Mouse (Mus musculus) urinary bladder, postnatal 36 days (tissue): ENCODE data around the gene Lipc.

ENCODE experiments used
- DNase-seq, 2 experiments: peaks; one replicate each; pipeline ENCODE4 v3.0.0; 2022; ENCODE audit warnings: low spot score in 2 of 2, mixed read lengths in 1 of 2

The Lipc gene

DNA sequence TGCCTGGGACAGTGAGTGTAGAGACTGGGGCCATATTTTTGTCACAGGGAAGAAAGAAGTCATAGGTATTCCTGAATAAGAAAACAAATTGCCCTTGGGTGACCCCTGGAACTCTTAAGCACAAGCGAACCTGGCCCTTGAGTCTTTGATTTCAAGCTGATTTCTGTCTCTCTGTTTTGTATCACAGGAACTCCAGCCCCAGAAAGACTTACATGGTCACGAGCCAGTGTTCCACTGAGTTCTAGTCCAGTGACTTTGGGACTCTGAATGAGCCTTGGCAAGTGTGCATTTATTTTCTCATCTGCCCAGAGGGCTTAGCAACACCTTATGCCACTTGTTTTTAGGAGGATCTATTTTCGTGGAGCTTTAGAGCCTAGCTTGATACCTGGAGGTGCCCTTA, 5.7 kb upstream of the Lipc start:
- no peak for DNase-seq

DNA sequence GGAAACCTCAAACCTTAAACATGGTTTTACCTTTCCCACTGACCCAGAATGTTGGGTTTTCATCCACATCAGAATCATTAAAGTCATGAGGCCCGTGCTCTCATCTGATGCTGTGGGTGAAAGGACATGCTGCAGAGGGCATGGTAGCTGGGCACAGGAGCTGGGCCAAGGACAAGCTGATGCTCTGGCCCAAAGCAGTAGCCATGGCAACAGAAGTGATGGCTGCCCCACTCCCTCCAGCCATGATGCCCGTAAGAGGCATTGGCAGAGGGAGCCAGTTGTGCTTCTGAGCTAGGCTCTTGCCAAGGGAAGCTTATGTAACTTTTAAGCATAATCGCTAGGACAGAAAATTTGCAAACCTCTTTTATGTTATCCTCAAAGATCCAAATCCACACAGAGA, 2.2 kb upstream of the Lipc start:
- DNase-seq = no peak

DNA sequence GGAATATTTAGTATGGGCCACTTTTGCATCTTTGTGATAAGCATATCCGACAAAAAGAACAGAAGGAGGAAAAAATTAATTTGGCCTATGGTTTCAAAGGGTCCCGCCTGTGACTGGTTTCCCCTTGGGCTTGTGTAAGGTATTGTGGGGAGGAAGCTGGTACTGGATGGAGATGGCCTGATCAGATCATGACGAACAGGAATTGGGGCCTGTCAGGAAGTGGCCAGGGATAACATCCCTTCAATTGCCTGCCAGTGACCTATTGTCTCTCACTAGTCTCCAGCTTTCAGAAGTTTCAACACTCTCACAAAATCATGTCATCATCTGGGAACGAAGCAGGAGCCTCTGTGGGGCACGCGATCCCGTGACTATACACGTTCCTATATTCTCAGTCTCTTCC, 2.7 kb downstream of the Lipc start:
- DNase-seq = no peak

DNA sequence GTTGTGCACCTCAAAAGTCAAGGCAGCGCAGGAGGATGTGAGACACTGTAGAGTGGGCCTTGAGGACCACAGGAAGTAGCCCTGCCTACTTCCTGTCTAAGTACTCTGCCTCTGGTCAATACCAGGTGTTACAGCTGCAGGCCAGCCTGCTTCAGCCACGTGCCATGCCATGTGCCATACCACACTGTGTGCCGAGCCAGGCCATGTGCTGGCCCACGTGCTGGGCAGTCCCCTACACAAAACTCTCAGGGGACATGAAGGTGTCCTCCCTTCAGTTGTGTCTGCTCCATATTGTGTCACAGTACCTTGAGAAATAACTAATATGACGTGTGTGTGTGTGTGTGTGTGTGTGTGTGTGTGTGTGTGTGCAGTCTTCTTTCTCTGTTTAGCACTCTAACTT, 4.7 kb downstream of the Lipc start:
- DNase-seq = no peak

DNA sequence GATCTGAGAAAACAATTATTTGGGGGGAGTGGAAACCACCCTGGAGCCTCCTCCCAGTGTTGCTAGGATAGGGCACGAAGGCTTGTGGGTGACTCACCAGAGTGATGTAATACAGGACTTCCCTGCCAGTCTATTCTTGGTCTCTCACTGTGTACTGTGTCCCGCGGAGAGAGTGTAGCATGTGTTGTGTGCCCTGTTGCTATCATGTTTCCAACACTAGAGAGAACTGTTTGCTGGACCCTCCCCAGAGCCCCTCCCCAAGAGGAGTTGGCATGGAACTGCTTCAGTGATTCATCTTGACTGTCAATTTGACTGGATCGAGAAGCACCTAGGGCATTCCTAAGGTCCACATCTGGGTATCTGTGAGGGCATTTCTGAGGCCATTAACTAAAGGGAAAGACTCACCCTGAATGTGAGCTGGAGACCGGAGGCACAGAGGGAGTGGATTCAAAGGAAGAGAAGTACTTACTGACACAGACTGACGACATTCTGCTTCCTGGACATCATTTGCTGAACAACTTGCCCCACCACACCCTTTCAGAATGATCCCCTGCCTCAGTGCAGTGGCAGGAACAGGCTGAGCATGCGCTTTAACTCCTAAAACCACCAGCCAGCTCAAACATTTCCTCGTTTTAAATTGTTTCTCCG, 9.2 kb downstream of the Lipc start:
- DNase-seq = peak in 1 of 2 experiments; percentile 35

DNA sequence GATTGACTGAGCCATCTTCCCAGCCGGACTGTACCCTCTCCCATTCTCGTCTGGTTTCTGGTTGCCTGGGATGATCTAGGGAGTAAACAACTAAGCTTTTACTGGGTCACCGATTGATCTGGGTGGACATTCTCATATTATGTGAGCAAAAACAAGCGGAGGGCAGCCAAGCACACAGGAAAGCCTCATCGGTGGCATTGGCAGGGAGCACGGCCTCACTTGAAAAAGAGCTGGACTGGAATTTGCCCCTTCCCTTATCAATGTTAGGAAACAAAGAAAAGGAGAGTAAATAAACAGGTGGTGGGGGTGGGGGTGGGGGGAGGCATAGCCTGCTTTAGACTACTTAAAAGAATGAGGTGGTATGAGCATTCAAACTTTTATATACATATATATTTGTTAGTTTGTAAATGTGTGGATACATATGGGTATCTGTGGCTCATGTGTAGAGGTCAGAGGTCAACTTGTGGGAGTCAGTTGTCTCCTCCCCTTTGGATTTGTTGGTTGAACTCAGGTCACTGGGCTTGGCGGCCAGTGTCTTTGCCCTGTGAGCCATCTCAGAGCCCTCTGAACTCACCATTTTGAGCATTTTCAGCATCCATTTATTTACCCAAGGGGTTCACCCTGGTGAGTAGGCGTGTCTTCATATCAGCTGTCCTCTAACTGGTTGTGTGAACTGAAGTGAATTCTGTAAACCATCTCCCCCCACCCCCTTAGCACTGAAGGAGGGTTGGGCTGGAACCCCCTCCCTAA, 12.1 kb downstream of the Lipc start:
- DNase-seq = no peak

DNA sequence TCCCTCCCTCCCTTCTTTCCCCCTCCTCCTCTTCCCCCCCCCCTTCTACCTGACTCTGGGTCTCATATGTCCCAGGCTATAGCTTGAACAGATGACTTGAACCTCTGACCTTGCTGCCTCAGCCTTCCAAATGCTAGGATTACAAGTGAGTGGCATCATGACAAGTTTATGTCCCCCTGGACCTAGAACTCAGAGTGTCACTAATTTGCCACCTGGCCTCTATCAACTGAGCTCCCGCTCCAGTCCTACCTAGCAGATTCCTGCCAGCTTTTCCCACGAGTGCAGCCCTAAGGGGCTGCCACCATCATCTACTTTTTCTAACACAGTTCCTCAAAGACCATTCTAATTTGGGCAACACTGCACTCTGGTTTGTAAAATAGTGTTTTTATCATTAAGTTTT, 13.2 kb downstream of the Lipc start:
- no peak for DNase-seq

DNA sequence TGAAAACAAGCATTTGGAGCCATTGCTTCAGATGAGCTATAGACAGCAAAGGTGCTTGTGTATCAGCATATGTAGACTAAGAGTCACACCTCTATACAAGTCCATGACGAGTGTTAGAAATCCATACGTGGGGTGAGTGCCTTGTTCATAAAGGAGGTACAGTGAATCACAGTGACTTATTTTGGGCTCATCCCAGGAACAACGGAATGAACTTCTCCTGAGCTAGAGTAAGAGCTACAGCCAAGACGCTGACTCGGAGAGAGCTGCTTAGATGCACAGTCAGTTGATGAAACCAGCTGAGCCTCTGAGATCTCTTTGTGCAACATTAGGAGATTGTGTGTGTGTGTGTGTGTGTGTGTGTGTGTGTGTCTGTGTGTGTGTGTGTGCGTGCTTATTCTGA, 13.9 kb downstream of the Lipc start:
- no peak for DNase-seq

DNA sequence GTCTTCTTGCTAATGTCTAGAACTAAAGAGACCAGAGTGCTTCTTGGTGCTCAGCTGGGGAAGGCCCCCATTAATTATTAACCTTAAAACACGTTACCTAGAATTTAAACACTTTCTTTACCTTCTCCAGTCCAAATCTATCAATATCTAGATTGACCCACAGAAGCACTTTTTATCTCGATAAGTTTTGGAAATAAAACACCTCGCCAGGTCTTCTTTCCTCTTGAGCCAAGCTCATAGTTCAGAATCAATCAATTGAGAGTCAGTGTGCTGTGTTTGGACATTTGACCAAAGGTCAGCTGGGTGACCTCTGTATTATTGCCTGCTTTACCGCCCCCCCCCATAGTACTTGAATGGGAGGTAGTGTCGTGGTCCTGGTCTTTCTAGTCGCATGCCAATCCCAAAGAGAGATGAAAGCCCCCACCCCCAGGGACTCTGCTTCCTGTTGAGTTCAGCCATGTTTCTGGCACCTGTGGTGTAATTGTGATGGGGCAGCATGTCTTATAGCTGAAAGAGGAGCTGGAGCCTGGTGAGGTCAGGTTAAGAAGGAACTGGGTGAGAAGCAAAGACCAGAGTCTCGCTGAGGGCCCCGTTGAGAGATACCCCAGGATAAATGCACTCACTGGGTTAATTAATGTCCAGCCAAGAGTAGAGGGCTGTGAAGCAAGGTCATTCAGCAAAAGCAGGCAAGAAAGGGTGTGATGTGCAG, 17.3 kb downstream of the Lipc start:
- no peak for DNase-seq

DNA sequence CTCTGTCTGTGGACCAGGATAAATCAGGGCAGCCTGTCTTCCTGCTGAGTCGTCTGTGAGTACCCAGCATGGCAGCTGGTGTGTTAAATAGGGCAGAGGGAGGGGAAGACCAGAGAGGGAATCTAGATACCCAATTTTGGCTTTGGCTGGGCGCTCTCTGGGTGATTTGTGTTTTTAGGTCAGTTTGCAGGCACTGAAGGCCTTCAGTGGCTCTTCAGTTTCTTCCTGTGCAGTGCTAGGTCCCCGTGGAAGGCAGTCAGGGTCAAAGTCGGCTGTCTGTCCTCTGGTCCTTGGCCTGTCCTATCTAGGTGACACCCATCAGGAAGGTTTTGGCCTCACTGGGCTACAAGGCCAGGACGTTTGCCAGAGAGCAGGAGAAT, 21.4 kb downstream of the Lipc start:
- no peak for DNase-seq

DNA sequence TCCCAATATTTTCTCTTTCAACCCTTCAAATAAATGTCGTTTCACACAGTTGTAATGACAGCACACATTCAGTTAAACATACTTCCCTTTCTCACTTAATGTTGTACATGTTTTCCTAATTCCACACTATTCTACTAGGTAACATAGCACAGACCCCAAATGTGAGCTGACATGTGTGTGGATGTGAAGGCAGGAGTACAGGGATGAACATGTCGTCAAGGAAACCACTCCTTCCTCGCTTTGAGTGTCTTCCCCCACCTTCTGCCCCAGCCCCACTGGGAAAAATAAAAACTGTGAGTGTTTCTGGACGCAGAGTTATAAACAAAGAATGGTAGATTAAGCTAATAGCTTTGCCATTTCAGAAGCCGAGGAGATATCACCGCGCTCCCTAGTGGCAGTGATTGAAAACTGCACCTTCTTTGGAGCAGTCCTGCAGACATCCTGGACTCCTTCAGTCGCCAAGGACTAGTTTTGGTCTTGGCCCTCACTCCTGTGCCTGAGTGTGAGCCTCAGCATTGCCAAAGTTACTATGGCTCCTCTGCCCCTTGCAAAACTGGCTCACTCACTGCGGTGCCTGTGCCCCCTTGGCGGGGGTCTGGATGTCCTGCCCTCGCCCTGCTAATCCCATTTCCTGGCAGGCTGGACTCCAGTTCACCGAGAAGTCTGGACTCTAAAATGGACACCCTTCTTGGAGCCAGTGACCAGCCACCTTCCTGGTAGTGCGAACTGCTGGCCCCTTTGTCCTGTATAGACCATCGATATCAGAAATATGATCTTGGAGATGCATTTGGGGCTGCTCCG, 22.0 kb downstream of the Lipc start:
- peak; percentile 33 to 37 for DNase-seq

DNA sequence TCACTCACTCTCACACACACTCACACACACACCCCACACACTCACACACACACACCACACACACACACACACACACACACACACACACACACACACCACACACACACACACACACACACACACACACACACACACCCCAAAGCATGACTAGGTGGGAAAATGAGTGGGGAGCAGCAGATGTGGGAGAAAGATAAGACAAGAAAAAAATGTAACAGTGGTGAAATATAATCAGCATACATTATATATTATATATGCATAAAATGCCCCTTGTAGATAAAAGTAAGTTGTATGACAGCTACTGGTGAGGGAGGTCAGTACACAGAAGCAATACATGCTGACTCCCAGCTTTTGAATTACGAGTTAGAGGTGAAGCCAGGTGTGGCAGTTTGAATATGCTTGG, 23.6 kb downstream of the Lipc start:
- no peak for DNase-seq

DNA sequence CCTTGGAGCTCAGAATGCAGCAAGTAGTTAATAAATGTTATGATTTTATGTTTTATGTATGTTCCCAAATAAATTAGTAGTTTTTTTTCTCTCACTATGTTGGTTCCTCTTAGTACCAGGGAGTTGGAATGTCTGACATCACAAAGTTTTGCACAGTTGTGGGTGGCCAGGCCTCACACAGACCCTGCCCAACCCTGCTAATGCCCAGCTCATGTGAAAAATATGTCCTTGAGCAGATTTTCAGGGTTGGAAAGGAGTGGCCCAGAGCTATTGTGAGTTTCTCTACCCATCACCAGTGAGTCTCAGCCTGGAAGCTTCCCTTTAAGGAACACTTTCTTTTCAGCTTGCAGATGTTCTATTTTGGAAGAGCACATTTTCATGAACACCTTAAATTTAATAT, 24.3 kb downstream of the Lipc start:
- DNase-seq = no peak

DNA sequence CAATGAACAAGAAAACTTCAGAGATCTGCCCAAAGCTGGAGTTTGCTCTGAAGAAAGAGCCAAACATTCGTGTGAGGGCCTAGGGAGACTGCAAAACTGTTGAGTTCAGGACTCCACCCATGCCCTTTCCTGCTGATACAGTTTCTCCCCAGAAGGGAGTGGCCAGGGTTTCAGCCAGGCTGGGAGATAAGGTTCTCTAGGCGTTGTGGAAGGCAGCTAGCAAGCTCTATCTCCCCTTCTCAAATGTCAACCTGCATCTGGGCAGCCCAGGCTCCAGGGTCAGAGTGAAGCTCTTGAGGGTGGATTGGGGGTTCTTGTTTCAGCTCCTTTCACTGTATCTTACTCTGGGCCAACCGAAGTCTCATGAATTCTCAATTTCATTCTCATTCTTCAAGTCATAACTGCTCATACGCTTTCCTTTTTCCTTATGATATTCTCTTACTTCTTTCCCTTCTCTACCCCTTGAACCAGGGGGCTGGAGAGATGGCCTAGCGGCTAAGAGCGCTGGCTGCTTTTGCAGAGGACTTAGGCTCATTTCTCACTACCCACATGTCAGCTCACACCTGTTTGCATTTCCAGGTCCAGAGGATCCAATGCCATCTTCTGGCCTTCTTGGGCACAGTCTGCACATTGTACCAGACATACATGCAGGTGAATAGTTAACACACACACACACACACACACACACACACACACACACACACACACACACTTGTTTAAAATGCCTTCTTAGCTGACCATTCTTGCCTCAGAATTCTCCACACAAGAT, 25.0 kb downstream of the Lipc start:
- peak in 1 of 2 experiments; percentile 54 for DNase-seq

DNA sequence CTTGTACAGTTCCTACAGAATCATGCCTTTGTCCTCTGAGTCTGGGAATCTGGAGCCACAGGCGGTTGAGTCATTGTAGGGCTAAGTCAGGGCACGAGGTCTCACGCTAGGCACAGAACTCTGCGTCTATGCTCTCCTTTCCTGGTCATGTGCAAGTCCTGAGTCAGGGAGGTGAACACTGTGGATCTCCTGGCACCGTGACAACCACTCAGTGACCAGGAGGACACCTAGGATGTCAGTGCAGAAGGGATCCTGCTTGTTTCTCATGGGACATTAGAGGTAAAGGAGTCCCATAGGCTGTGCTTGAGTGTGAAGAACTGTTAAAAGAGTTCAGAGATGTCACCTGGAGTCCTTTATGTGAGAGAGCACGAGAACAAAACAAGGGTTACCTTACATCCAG, 26.8 kb downstream of the Lipc start:
- DNase-seq = no peak

DNA sequence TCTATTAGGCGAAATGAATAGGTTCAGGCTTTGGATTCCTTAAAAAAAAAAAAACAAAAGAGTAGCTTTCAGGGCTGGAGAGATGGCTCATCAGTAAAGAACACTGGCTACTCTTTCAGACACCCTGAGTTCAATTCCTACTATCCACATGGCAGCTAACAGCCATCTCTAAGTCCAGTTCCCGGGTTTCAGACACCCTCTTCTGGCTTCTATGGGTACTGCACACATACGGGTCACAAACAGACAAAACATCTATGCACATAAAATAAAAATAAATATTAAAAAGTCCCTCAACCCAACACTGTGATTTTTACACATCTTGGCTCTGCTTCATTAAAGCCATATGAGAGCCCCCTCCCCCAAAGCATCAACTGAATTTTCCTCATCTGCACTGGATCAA, 27.3 kb downstream of the Lipc start:
- DNase-seq = no peak

DNA sequence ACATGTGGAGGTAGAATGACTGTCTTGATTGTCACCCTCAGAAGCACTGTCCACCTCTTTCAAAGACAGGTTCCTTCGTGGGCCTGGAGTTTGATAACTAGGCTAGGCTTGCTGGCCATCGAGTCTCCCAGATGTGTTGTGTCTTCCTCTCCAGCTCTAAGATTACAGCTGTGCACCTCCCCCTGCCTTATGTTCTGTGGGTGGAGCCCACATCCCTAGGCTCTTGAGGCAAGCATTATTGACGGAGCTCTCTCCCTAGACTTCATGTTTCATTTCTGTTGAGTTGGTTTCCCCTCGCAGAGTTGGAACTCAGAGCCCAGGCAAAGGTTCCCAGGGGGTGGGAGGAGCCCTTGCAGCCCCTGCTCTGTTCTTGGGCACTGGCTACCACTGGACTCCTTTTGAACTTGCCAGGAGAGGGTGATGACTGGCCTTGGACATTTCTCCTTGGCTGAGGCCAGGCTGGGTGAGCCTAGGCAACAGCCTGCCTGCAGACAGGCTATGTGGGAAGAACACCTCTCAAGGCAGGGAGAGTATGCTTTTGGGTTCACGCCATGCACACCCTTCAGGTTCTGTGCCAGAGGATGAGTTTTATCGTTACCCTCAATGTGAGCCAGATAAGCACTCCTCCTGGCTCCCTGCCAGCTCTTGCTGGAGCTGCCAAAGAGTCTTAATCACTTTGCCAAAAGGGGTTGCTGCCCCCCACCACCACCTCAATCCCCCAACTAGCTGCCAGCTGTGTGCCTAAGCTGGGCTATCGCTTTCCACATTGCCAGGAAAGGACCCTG, 30.1 kb downstream of the Lipc start:
- peak in 1 of 2 experiments; percentile 56 for DNase-seq

DNA sequence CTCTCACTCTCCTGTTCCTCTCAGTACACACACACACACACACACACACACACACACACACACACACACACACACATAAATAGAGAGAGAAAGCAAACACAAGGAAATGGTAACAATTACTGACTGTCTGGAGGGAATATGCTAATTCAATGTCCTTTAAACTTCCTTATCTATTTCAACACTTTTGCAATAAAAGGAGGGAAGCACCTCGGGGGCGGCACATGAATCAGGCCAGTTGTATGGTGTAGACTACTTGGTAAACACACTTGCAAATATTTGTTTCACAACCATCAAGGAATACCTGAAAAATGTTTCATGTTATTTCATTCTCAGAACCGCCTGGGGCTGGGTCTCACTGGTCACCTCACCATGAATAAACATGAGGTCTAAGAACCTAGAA, 30.9 kb downstream of the Lipc start:
- no peak for DNase-seq

DNA sequence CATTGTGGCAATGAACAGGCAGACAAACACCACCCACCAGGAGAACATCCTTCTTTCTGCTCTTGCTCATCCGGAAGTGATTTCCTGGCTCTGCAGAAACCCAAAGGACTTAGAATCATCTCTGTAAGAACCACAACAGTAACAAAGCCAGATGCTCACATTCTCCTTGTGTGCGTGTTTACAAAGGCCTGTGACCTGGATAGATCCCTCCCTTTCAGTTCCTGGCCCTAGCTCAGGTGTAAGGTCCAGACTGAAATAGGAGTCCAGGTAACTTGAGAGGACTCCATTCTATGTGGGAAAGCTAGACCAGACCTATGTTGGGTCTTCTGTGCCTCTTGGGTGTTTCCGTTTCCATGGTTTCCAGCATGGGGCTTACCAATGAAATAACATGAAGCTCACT, 32.8 kb downstream of the Lipc start:
- no peak for DNase-seq

DNA sequence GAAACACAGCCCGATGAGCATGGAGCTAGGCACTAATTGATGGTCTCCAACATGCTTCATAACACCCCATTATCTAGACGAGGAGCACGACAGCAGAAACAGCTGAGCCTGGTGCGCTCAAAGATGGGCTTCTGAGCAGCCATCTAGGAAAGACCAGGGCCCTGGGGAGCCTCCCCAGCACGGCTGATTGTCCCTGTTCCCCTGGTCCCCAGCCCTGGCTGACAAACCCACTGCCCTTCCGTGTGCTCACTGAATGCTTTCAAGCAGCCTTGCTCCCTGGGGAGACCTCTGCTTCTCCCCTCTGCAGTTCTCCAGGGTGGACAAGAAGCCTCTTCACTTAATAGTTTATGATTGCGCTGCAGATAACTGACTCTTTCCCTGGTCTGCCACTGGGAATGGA, 35.5 kb downstream of the Lipc start:
- DNase-seq = no peak

DNA sequence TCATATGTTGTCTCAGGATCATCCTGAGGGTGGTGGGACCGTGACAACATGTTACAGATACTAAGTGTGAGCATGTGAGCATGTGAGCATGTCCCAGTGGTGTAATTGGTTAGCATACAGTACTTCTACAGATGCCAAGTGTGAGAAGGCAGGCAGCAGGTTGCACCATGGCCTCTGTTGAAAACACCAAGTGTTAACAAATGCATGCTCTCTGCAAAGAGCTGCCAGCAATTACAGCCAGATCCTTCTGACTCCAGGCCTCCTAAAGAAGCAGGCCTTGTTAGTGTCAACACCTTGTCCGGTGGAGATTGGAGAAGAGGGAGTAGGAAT, 36.7 kb downstream of the Lipc start:
- DNase-seq = no peak
